Mouse (Mus musculus): ENCODE data around the gene Sema3f. TPM values are rescaled to one million over a fixed set of nuclear protein-coding genes. Genes with fewer than 3 reads are reported as not detected.

The Sema3f gene
- polyA plus RNA-seq, 1 experiment from 2014 or later: 44.6 TPM

- no peak overlapping the region for H3K27ac ChIP-seq (replicated peaks)
- no peaks in the 10 kb centered on the region for H3K9me3 ChIP-seq (replicated peaks)
These were observed 50.3 kb downstream of the Sema3f start for GRCm38 (mm10) chr9:107659961-107660360.

DNA sequence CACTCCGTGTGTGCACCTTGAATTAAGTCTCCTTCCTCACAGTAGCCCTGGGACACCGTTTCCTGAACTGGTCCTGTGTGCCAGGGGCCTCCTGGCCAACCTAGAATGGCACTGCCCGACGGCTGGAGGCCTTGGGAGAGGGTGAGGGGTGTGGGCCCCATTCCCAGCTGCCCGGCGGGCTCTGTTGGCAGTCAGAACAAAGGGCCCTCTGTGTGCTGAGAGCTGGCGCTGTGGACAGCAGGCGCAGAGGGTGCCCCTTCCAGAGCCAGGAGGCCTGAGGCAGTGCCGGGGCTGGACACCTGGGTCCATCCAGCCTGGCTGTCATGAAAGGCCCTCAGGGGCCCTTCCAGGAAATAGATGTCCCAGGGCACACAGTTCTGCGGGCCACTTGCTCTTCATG, 50.7 kb downstream of the Sema3f start:
- no peaks in the 10 kb centered on the region for H3K4me1 ChIP-seq
- no peak overlapping the region for H3K4me2 ChIP-seq (replicated peaks)

More at GRCm38 (mm10) chr9:107659961-107660360, 50.3 kb downstream of the Sema3f start:
- no peak overlapping the region for H3K4me3 ChIP-seq (replicated peaks)
- no peaks in the 10 kb centered on the region for H3K4me1 ChIP-seq
- ATAC-seq (ENCODE audit: insufficient number of reproducible peaks, low FRiP score, low TSS enrichment, low read depth): no peak
- no peaks in the 10 kb centered on the region for H3K36me3 ChIP-seq
- H3K9ac ChIP-seq: no peak overlapping the region
- 0 out of 2 replicates have a peak, but pooled peaks cover 3% of the 10 kb centered on the region for H3K27me3 ChIP-seq
- H3K4me2 ChIP-seq (replicated peaks): no peak overlapping the region
- WGBS: 83% methylated on average over 3 of the region's 3 CpGs

DNA sequence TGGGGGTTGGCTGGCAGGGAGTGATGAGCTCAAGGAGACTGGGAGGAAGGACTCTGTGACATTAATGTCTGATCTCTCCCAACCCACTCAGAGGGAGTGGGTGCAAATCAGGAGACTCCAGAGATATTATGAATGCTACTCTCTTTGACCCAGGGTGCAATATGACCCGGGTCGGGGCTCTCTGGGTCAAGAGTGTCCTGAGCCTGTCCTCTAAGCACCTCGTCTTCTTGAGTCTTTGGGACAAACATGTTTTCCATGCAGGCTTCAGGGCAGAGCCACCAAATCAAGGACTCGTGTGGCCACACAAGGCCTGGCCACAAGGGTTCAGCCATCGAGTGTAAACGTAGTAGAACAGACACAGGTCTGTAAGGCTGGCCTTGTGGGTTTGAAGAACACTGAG, 52.2 kb downstream of the Sema3f start:
- Histone ChIP-seq H3K36me3 (no peaks in the 10 kb centered on the region), H3K9me3 (replicated peaks) (no peaks in the 10 kb centered on the region), H3K4me2 (replicated peaks) (no peak overlapping the region), H3K4me1 (no peaks in the 10 kb centered on the region), H3K9ac (no peak overlapping the region), H3K4me3 (replicated peaks) (no peak overlapping the region), H3K27me3 (no peaks in the 10 kb centered on the region), H3K27ac (replicated peaks) (no peak overlapping the region)
- WGBS: 84% methylated on average over 6 of the region's 6 CpGs
- ATAC-seq (ENCODE audit: insufficient number of reproducible peaks, low FRiP score, low TSS enrichment, low read depth): no peak

More for the DNA sequence above, 50.7 kb downstream of the Sema3f start:
- ATAC-seq (ENCODE audit: insufficient number of reproducible peaks, low FRiP score, low TSS enrichment, low read depth): no peak
- Histone ChIP-seq H3K9ac (no peak overlapping the region), H3K36me3 (no peaks in the 10 kb centered on the region), H3K9me3 (replicated peaks) (no peaks in the 10 kb centered on the region), H3K27me3 (no peaks in the 10 kb centered on the region), H3K4me3 (replicated peaks) (no peak overlapping the region), H3K27ac (replicated peaks) (no peak overlapping the region)
- 75% methylated on average over 10 of the region's 10 CpGs for WGBS

DNA sequence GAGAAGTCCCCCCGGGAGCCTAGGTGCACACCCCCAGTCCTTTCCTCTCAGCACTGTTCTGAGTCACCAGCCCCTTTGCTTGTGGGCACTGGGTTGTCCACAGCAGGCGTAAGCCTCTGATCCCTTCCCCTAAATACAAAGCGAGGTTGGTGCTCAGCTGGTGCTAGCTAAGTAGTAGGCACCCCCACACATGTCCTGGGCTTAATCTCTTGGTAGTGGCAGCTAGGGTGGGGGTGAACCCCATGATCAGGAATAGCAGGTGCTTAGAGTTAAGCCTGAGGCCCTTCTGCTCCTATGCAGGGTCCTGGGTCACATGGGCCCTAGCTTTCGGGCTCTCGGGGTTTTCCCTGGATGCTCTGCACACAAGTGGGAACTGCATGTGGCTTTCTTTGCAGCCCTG, 53.1 kb downstream of the Sema3f start:
- no peaks in the 10 kb centered on the region for H3K4me1 ChIP-seq
- no peak overlapping the region for H3K27ac ChIP-seq (replicated peaks)
- no peak overlapping the region for H3K4me2 ChIP-seq (replicated peaks)
- ATAC-seq (ENCODE audit: insufficient number of reproducible peaks, low FRiP score, low TSS enrichment, low read depth): no peak
- H3K36me3 ChIP-seq: no peaks in the 10 kb centered on the region
- H3K27me3 ChIP-seq: no peaks in the 10 kb centered on the region
- no peak overlapping the region for H3K9ac ChIP-seq
- WGBS: 69% methylated on average over 5 of the region's 5 CpGs
- H3K4me3 ChIP-seq (replicated peaks): no peak overlapping the region
- no peaks in the 10 kb centered on the region for H3K9me3 ChIP-seq (replicated peaks)

- ATAC-seq (ENCODE audit: insufficient number of reproducible peaks, low FRiP score, low TSS enrichment, low read depth): no peak
- WGBS: 81% methylated on average over 3 of the region's 4 CpGs
- Histone ChIP-seq H3K4me2 (replicated peaks) (no peak overlapping the region), H3K36me3 (no peaks in the 10 kb centered on the region), H3K27ac (replicated peaks) (no peak overlapping the region), H3K4me3 (replicated peaks) (no peak overlapping the region), H3K27me3 (no peaks in the 10 kb centered on the region), H3K9me3 (replicated peaks) (no peaks in the 10 kb centered on the region), H3K4me1 (peaks cover 12% of the 10 kb centered on the region; the same call in 1 of the 2 replicates), H3K9ac (no peak overlapping the region)
These were observed 55.7 kb downstream of the Sema3f start for GRCm38 (mm10) chr9:107654585-107654984.

DNA sequence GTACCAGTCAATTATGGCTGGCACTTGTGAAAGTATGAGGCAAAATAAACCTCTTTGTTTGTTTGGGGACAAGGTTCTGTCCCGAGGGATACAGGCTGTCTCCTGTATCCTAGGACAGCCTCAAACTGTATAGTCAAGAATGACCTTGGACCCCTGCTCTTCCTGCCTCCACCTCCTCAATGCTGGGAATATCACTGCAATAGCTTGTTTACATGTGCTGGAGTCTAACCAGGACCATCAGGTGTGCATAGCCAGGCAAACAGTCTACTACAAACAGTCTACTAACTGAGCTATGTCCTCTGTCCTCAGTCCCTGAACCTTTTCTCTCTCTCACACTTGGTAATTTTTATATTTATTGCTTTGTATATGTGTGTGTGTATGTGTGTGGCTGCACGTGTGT, 56.8 kb downstream of the Sema3f start:
- Histone ChIP-seq H3K36me3 (no peaks in the 10 kb centered on the region), H3K4me2 (replicated peaks) (no peak overlapping the region), H3K27ac (replicated peaks) (no peak overlapping the region), H3K9ac (no peak overlapping the region), H3K4me1 (peaks cover 12% of the 10 kb centered on the region; the same call in 1 of the 2 replicates), H3K27me3 (no peaks in the 10 kb centered on the region), H3K4me3 (replicated peaks) (no peak overlapping the region), H3K9me3 (replicated peaks) (no peaks in the 10 kb centered on the region)
- 78% methylated on average over 2 of the region's 2 CpGs for WGBS
- no peak for ATAC-seq (ENCODE audit: insufficient number of reproducible peaks, low FRiP score, low TSS enrichment, low read depth)

- Histone ChIP-seq H3K9ac (no peak overlapping the region), H3K9me3 (replicated peaks) (no peaks in the 10 kb centered on the region), H3K4me1 (peaks cover 12% of the 10 kb centered on the region; the same call in 1 of the 2 replicates), H3K27ac (replicated peaks) (no peak overlapping the region), H3K36me3 (no peaks in the 10 kb centered on the region), H3K27me3 (no peaks in the 10 kb centered on the region), H3K4me3 (replicated peaks) (no peak overlapping the region), H3K4me2 (replicated peaks) (no peak overlapping the region)
- no peak for ATAC-seq (ENCODE audit: insufficient number of reproducible peaks, low FRiP score, low TSS enrichment, low read depth)
- WGBS: 25% methylated on average over 12 of the region's 12 CpGs
These were observed 59.4 kb downstream of the Sema3f start for GRCm38 (mm10) chr9:107650708-107651481.

- H3K4me1 ChIP-seq: peaks cover 15% of the 10 kb centered on the region
- no peaks in the 10 kb centered on the region for H3K27me3 ChIP-seq
- no peak overlapping the region for H3K27ac ChIP-seq (replicated peaks)
- H3K4me2 ChIP-seq (replicated peaks): no peak overlapping the region
- no peaks in the 10 kb centered on the region for H3K36me3 ChIP-seq
- WGBS: 67% methylated on average over 7 of the region's 7 CpGs
- H3K9ac ChIP-seq: no peak overlapping the region
- no peak for ATAC-seq (ENCODE audit: insufficient number of reproducible peaks, low FRiP score, low TSS enrichment, low read depth)
- H3K4me3 ChIP-seq (replicated peaks): no peak overlapping the region
- H3K9me3 ChIP-seq (replicated peaks): no peaks in the 10 kb centered on the region
These were observed 60.0 kb downstream of the Sema3f start for GRCm38 (mm10) chr9:107650225-107650624.

GRCm38 (mm10) chr9:107648767-107649166, 61.5 kb downstream of the Sema3f start:
- Histone ChIP-seq H3K27ac (replicated peaks) (no peak overlapping the region), H3K4me1 (peaks cover 25% of the 10 kb centered on the region), H3K4me3 (replicated peaks) (no peak overlapping the region), H3K36me3 (no peaks in the 10 kb centered on the region), H3K27me3 (no peaks in the 10 kb centered on the region), H3K4me2 (replicated peaks) (no peak overlapping the region), H3K9ac (no peak overlapping the region), H3K9me3 (replicated peaks) (no peaks in the 10 kb centered on the region)
- WGBS: 55% methylated on average over 3 of the region's 3 CpGs
- ATAC-seq (ENCODE audit: insufficient number of reproducible peaks, low FRiP score, low TSS enrichment, low read depth): no peak

- 77% methylated on average over 6 of the region's 6 CpGs for WGBS
- no peaks in the 10 kb centered on the region for H3K27me3 ChIP-seq
- H3K36me3 ChIP-seq: no peaks in the 10 kb centered on the region
- H3K27ac ChIP-seq (replicated peaks): no peak overlapping the region
- H3K4me1 ChIP-seq: peaks cover 25% of the 10 kb centered on the region
- H3K4me2 ChIP-seq (replicated peaks): no peak overlapping the region
- no peak overlapping the region for H3K9ac ChIP-seq
- no peaks in the 10 kb centered on the region for H3K9me3 ChIP-seq (replicated peaks)
- no peak overlapping the region for H3K4me3 ChIP-seq (replicated peaks)
- ATAC-seq (ENCODE audit: insufficient number of reproducible peaks, low FRiP score, low TSS enrichment, low read depth): no peak
These were observed 63.3 kb downstream of the Sema3f start for GRCm38 (mm10) chr9:107646975-107647374.

GRCm38 (mm10) chr9:107645577-107645976, 64.7 kb downstream of the Sema3f start:
- no peak overlapping the region for H3K4me2 ChIP-seq (replicated peaks)

DNA sequence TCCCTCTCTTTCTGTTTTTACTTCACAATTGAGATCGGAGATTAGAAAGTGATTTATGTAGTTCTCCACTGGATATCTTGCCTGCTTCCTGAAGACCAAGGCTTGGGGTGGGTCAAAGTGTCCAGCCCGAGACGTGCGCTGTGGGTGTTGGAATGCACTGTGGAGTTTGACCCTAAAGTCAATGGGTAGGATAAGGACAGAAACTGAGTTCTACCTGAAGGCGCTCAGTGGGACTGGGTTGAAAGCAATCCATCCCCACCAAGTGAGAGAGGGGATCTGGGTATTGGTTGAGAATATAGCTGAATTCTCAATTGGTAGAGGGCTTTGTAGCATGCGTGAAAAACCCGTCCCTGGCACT, 65.1 kb downstream of the Sema3f start:
- Histone ChIP-seq H3K4me1 (peaks cover 15% of the 10 kb centered on the region), H3K36me3 (no peaks in the 10 kb centered on the region), H3K9me3 (replicated peaks) (no peaks in the 10 kb centered on the region), H3K4me3 (replicated peaks) (peak overlapping the region; percentile 41), H3K27ac (replicated peaks) (no peak overlapping the region), H3K27me3 (no peaks in the 10 kb centered on the region), H3K9ac (0 out of 2 replicates have a peak overlapping the region, but pooled peaks have one; percentile 24), H3K4me2 (replicated peaks) (peak overlapping the region; percentile 71)
- ATAC-seq (ENCODE audit: insufficient number of reproducible peaks, low FRiP score, low TSS enrichment, low read depth): no peak
- 55% methylated on average over 7 of the region's 7 CpGs for WGBS

More at GRCm38 (mm10) chr9:107645577-107645976, 64.7 kb downstream of the Sema3f start:
- Histone ChIP-seq H3K4me1 (peaks cover 19% of the 10 kb centered on the region), H3K27ac (replicated peaks) (no peak overlapping the region), H3K36me3 (no peaks in the 10 kb centered on the region), H3K9ac (no peak overlapping the region), H3K27me3 (no peaks in the 10 kb centered on the region), H3K4me3 (replicated peaks) (no peak overlapping the region), H3K9me3 (replicated peaks) (no peaks in the 10 kb centered on the region)
- 12% methylated on average over 5 of the region's 5 CpGs for WGBS
- peak; percentile 72; the same call in 1 of the 2 replicates for ATAC-seq (ENCODE audit: insufficient number of reproducible peaks, low FRiP score, low TSS enrichment, low read depth)

All from embryonic facial prominence, embryonic 15.5 days (tissue).